Mouse (Mus musculus): ENCODE measurements around the gene Iqck.

Gene Iqck

GRCm38 (mm10) chr7:118855171-118855876 lies at the start of gene Iqck:
Iqck (plus strand) TSS chr7:118855752.
- DNase-seq (ENCODE audit: inconsistent age in 2 of 2, low spot score in 1 of 2) = peak; percentile 93 to 98

- no peak for DNase-seq (ENCODE audit: inconsistent age in 2 of 2, low spot score in 1 of 2)
These were observed 48.7 kb upstream of the Iqck start for GRCm38 (mm10) chr7:118806631-118807411.

- DNase-seq (ENCODE audit: inconsistent age in 2 of 2, low spot score in 1 of 2) = no peak
These were observed 47.7 kb upstream of the Iqck start for GRCm38 (mm10) chr7:118807899-118808298.

- DNase-seq (ENCODE audit: inconsistent age in 2 of 2, low spot score in 1 of 2) = no peak
These were observed 44.0 kb upstream of the Iqck start for GRCm38 (mm10) chr7:118811407-118812106.

GRCm38 (mm10) chr7:118813592-118813991 lies 42.0 kb upstream of the Iqck start:
- DNase-seq (ENCODE audit: inconsistent age in 2 of 2, low spot score in 1 of 2) = no peak

GRCm38 (mm10) chr7:118816275-118816674 lies 39.3 kb upstream of the Iqck start:
- no peak for DNase-seq (ENCODE audit: inconsistent age in 2 of 2, low spot score in 1 of 2)

- no peak for DNase-seq (ENCODE audit: inconsistent age in 2 of 2, low spot score in 1 of 2)
These were observed 37.8 kb upstream of the Iqck start for GRCm38 (mm10) chr7:118817741-118818140.

- no peak for DNase-seq (ENCODE audit: inconsistent age in 2 of 2, low spot score in 1 of 2)
These were observed 35.9 kb upstream of the Iqck start for GRCm38 (mm10) chr7:118819666-118820065.

- no peak for DNase-seq (ENCODE audit: inconsistent age in 2 of 2, low spot score in 1 of 2)
These were observed 34.2 kb upstream of the Iqck start for GRCm38 (mm10) chr7:118821356-118821755.

- DNase-seq (ENCODE audit: inconsistent age in 2 of 2, low spot score in 1 of 2) = no peak
These were observed 33.5 kb upstream of the Iqck start for GRCm38 (mm10) chr7:118821887-118822556.

- no peak for DNase-seq (ENCODE audit: inconsistent age in 2 of 2, low spot score in 1 of 2)
These were observed 31.1 kb upstream of the Iqck start for GRCm38 (mm10) chr7:118824451-118824850.

- peak; percentile 55 to 79 for DNase-seq (ENCODE audit: inconsistent age in 2 of 2, low spot score in 1 of 2)
These were observed 27.6 kb upstream of the Iqck start for GRCm38 (mm10) chr7:118827975-118828416.

- DNase-seq (ENCODE audit: inconsistent age in 2 of 2, low spot score in 1 of 2) = no peak
These were observed 17.7 kb upstream of the Iqck start for GRCm38 (mm10) chr7:118837901-118838300.

GRCm38 (mm10) chr7:118841030-118841745 lies 14.4 kb upstream of the Iqck start:
- DNase-seq (ENCODE audit: inconsistent age in 2 of 2, low spot score in 1 of 2) = peak in 1 of 2 experiments; percentile 69

GRCm38 (mm10) chr7:118841796-118842195 lies 13.8 kb upstream of the Iqck start:
- DNase-seq (ENCODE audit: inconsistent age in 2 of 2, low spot score in 1 of 2) = peak; percentile 48 to 81

GRCm38 (mm10) chr7:118842938-118843337 lies 12.6 kb upstream of the Iqck start:
- no peak for DNase-seq (ENCODE audit: inconsistent age in 2 of 2, low spot score in 1 of 2)

GRCm38 (mm10) chr7:118845141-118845540 lies 10.4 kb upstream of the Iqck start:
- peak in 1 of 2 experiments; percentile 45 for DNase-seq (ENCODE audit: inconsistent age in 2 of 2, low spot score in 1 of 2)

- peak in 1 of 2 experiments; percentile 71 for DNase-seq (ENCODE audit: inconsistent age in 2 of 2, low spot score in 1 of 2)
These were observed 9.2 kb upstream of the Iqck start for GRCm38 (mm10) chr7:118846329-118846728.

- DNase-seq (ENCODE audit: inconsistent age in 2 of 2, low spot score in 1 of 2) = peak; percentile 73 to 88
These were observed 6.8 kb upstream of the Iqck start for GRCm38 (mm10) chr7:118848796-118849195.

GRCm38 (mm10) chr7:118849543-118850250 lies 5.9 kb upstream of the Iqck start:
- DNase-seq (ENCODE audit: inconsistent age in 2 of 2, low spot score in 1 of 2) = peak; percentile 29 to 73
